Mouse (Mus musculus) monocyte, adult 2 months (primary cell): ENCODE measurements around the gene 1700069L16Rik.
A peak's percentile ranks its signal among the peaks of the same experiment; 100 is the strongest.

ENCODE experiments used
- DNase-seq, 2 experiments: peaks; one replicate each; pipeline ENCODE4 v3.0.0; 2022; ENCODE audit warnings: low spot score in 2 of 2, low read depth in 1 of 2

The 1700069L16Rik gene

DNA sequence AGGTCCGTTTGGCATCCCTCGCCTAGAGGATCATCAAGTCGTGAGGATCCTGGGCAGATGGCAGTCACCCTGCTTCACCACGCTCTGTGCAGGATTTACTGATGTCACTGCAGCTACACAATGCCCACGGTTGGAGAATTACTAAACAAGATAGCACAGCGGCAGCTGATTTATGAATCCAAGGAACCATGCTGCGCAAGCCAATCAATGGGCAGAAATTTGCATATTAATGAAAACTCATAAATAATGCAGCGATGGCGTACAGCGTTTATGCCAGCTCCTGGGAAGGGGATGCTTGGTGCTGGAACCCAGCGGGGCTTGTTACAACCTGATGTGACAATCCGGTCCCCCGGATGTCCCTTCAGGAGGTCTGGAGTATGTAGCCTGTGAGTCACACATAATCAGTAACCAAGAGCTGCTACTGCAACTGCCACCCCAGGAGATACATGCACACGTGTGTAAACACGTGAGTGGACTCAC lies 34.5 kb downstream of the 1700069L16Rik start:
- no peak for DNase-seq

DNA sequence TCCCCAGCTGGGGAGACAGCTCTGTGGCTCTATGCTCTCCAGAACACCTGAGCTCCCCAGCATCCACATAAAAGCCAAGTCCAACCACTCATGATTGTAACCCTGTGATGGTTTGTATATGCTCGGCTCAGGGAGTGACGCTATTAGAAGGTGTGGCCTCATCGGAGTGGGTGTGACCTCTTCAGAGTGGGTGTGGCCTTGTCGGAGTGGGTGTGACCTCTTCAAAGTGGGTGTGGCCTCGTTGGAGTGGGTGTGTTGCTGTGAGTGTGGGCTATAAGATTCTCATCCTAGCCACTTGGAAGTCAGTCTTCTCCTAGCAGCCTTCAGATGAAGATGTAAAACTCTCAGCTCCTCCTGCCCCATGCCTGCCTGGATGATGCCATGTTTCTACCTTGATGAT lies 37.1 kb downstream of the 1700069L16Rik start:
- no peak for DNase-seq

DNA sequence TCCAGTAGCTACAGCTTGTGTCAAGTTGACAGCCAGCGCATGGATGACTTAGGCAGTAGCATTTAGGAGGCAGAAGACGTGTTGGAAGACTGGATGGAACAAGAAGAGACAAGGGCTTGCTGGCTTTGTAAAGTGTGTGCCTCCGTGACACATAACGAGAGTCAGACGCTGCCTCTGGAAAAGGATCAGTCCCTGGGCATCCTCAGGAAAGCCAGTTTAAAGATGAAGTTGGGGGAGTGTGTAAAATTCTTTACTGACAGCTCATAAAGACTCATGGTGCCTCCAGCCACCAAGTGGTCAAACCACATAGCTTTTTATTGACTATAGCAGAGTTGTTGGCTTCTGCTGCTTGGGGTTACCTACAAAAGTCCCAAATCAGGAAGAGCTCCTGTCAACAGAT lies 39.1 kb downstream of the 1700069L16Rik start:
- no peak for DNase-seq

- DNase-seq: no peak
Measured at GRCm38 (mm10) chr5:113683246-113683645, 41.3 kb downstream of the 1700069L16Rik start.

DNA sequence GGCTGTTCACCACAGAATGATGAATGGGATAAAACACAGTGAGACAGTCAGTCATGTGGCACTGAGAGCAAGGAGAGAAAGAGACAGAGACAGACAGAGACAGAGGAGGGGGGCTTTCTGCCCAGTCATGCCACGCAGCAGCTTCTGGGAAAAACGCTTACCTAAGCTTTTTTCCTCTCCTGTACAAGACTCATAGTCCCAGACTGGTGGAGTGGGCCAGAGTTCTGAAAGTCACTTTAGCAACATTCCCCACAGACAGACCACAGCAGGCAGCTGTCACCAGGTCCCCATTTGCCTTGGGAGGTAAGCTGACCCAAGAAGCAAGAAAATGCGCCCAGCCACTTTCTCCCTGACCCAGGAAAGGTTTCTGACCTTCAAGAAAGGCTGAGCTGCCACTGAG lies 42.1 kb downstream of the 1700069L16Rik start:
- no peak for DNase-seq

DNA sequence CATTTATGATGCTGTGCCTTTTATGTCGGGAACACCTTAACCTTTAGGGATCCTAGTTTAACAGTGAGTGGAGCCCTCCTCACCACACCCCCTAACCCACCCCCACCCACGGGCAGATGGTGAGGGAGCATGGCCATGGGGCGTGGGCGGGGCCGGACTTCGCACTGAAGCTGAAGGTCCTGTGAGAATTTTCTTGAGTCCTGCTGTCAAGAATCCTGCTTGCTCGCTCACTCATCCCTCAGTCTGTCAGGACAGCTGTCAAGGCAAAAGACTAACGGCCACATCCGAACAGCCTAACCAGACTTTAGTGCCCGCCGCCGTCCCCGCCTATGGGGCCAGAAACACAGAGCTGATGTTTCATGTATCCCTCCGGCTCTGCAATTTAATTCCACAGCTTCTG lies 43.4 kb downstream of the 1700069L16Rik start:
- DNase-seq: no peak

DNA sequence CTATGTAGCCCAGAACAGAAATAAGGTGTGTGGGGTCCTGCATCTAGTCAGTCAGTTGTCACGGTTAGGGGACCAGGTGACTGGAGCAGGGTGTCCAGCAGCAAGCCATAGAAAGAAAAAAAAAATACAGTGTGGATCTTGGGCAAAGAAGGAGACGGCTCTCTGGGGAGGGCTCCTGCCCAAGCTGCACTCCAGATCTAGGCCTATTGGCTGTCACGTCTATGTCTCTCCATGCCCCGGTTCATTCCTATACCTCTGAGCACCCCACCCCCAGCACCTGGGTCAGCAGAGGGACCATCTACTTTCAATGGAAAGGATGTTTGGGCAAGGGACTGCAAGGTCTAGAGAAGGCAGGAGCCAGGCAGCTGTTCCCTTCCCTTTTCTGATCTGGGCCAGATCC lies 45.1 kb downstream of the 1700069L16Rik start:
- no peak for DNase-seq

GRCm38 (mm10) chr5:113678743-113679452 lies 45.7 kb downstream of the 1700069L16Rik start:
- no peak for DNase-seq

DNA sequence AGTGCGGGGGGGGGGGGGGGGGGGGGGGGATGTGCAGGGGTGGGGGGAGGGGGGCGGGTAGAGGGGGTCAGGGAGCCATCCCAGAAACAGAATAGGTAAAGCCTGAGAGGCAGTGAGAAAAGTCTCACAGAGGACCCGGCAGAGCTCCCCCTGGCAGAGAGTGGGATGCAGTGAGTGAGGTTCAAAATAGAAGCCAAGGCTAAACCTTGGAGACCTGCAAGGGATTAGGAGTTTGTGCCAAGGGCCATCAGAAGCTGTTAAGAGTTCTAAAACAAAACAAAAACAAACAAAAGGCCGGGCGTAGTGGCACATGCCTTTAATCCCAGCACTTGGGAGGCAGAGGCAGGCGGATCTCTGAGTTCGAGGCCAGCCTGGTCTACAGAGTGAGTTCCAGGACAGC lies 47.0 kb downstream of the 1700069L16Rik start:
- no peak for DNase-seq

DNA sequence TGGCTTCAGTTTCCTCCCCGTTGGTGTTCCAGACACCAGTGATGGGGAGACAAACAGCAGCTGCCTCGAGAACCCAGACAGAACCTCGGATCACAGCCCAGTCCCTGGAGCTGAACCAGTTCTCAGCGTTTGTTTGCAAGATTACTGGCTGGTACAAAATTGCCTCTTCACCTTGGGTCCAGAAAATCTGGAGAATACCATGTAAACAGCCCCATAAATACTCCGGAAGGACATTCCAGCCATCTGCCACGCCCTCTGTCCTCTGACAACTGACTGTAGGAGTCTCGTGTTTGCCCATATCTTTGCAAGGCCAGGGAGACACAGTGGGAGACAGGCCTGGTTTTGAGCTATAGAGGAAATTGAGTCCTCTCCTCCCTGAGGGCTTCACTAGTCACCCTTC lies 49.7 kb downstream of the 1700069L16Rik start:
- no peak for DNase-seq

GRCm38 (mm10) chr5:113672456-113672855 lies 52.1 kb downstream of the 1700069L16Rik start:
- peak; percentile 66 to 68 for DNase-seq

DNA sequence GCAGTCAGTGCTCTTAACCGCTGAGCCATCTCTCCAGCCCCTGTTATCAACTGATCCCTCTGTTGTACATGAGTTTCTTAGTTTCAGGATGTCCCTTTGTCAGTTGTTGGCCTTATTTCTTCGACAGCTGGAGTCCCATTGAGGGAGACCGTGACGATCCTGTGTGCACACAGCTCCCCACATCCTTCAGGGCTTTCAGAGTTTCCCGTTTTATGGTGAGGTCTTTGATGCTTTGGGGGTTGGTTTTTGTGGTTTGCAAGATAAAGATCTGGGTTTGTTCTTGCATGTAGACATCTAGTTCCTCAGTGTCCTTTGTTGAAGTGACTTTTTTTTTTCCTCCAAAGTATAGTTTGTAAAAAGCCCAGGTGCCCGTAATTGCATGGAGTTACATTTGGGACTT lies 54.0 kb downstream of the 1700069L16Rik start:
- DNase-seq: no peak

- DNase-seq: no peak
Measured at GRCm38 (mm10) chr5:113670110-113670509, 54.5 kb downstream of the 1700069L16Rik start.

GRCm38 (mm10) chr5:113664629-113665195 lies 59.9 kb downstream of the 1700069L16Rik start:
- DNase-seq: no peak

GRCm38 (mm10) chr5:113664127-113664526 lies 60.4 kb downstream of the 1700069L16Rik start:
- DNase-seq: no peak

DNA sequence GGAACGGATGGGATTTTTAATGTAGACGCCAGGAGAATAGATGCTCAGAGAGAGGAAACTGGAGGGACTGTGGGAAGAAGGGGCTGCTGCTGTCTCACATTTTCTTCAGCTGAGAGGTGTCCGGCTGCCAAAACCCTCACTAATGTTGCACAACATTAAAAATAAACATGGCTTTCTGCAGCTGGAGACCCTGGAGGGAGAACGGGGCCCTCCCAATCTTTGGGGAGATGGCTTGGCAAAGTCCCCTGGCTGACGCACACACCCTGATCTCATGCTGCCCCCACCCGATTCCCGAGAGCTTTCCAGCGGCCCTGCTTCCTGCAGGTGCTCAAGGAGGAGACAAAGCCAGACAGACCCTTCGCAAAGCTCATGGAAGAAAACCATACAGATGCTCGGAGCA lies 63.7 kb downstream of the 1700069L16Rik start:
- DNase-seq: no peak

- no peak for DNase-seq
Measured at GRCm38 (mm10) chr5:113654821-113655220, 69.8 kb downstream of the 1700069L16Rik start.

- DNase-seq: no peak
Measured at GRCm38 (mm10) chr5:113654206-113654605, 70.4 kb downstream of the 1700069L16Rik start.

GRCm38 (mm10) chr5:113652215-113652614 lies 72.4 kb downstream of the 1700069L16Rik start:
- DNase-seq: no peak

DNA sequence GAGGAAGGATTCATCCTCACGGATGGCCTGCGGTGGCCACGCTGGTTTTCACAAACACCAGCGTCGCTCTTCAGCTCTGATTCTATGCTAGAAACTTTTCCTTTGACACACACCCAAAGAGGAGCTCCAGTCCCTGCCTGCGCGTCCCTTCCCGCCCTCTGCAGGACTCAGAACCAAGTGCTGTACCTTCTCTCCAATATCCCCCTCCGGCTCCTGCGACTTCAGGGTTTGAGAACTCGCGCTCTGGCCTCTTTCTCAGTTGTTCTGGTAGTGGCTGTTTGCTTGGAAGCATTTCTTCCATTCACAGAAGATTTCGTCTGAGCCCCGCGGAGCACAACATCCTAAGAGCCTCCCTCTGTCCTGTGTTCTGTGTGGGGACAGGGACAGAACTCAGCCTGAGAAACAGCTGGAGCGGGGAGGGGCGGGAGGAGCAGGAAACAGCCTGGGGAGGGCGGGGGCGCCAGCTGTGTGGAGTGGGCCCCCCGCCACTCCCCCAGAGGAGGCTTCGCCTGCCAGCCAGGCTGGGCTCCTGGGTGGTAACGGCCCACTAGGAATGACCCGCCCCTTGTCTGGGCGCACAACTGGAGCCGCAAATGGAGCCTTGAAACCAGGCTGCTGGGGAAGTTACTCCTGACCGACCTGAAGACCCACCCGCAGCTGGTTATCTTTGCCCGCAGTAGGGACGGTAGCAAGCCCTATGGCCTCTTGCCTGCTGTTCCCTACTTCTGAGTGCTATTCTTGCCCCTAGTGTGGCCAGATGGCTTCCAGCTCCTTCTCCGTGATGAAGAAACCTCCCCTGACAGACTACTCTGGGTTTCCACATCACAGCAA lies 74.3 kb downstream of the 1700069L16Rik start, which contains the start of gene Cmklr1:
TSS of gene Cmklr1 (minus strand) at position 392 of the 831 bp plus-strand sequence.
- DNase-seq: no peak

- peak in 1 of 2 experiments; percentile 50 for DNase-seq
Measured at GRCm38 (mm10) chr5:113648647-113649211, 75.8 kb downstream of the 1700069L16Rik start.
